Mouse (Mus musculus) B cell, adult (primary cell): ENCODE measurements around the gene Ocm. TPM values are rescaled to one million over a fixed set of nuclear protein-coding genes. Genes with fewer than 3 reads are reported as not detected.

Experiments used
- total RNA-seq: library from RNA; stranded (reverse); gene quantifications from 4 replicates; pipeline ENCODE4 v1.2.4, GENCODE M21; 2023; ENCODE audit not compliant: inconsistent age

The Ocm gene
- not detected in 4 replicates for total RNA-seq

GRCm38 (mm10) chr5:144026620-144027263 is at the start of gene Ocm:
TSS of gene Ocm (minus strand) at chr5:144026670.

GRCm38 (mm10) chr5:144014551-144015311 is 11.7 kb downstream of the Ocm start, which contains the start of gene Ccz1:
TSS of gene Ccz1 (minus strand) at chr5:144014877.

Other genes starting within 250 kb of the Ocm start
- 42.4 to 49.4 TPM (median 46.2 TPM) in 4 replicates for gene Eif2ak1, start 208.9 kb downstream of the Ocm start, total RNA-seq
- gene Ankrd61, start 129.0 kb downstream of the Ocm start, total RNA-seq, result 0.45 to 0.90 TPM in 2 of 4 replicates, not detected in the others
- gene Aimp2, start 116.8 kb downstream of the Ocm start, total RNA-seq, result 14.3 to 19.4 TPM (median 17.4 TPM) in 4 replicates
- gene Pms2, start 116.7 kb downstream of the Ocm start, total RNA-seq, result 24.8 to 34.9 TPM (median 28.0 TPM) in 4 replicates
- gene Gm42421, start 98.5 kb downstream of the Ocm start, total RNA-seq, result 0.81 to 4.3 TPM (median 2.7 TPM) in 4 replicates
- gene Rsph10b, start 93.6 kb downstream of the Ocm start, total RNA-seq, result 0.67 to 2.5 TPM (median 0.93 TPM) in 4 replicates
- 90.9 to 101 TPM (median 96.0 TPM) in 4 replicates for gene Ccz1, start 11.8 kb downstream of the Ocm start, total RNA-seq
- gene Lmtk2, start 73.8 kb upstream of the Ocm start, total RNA-seq, result 50.8 to 52.9 TPM (median 51.7 TPM) in 4 replicates
- 6.6 to 8.0 TPM (median 7.1 TPM) in 4 replicates for gene Bhlha15, start 163.6 kb upstream of the Ocm start, total RNA-seq
- 192 to 216 TPM (median 212 TPM) in 4 replicates for gene Tecpr1, start 196.9 kb upstream of the Ocm start, total RNA-seq
- gene Bri3, start 217.8 kb upstream of the Ocm start, total RNA-seq, result 106 to 116 TPM (median 108 TPM) in 4 replicates